ENCODE assay signal across 8 mouse cellular contexts in genomic region chr10:39629746-39630552, GRCm38 (mm10). TPM values are rescaled to one million over a fixed set of nuclear protein-coding genes. Genes with fewer than 3 reads are reported as not detected.
DNase-seq lines count a peak whose midpoint lies in the region; ATAC-seq and TF ChIP-seq lines count a peak whose summit lies in the region.

No protein-coding gene starts in this region.

- H3K27me3 ChIP-seq in kidney, embryonic 14.5 days (ENCODE audit: control insufficient read depth, insufficient read depth, low read length), result no peaks in the 10 kb centered on the region; the same call in 1 of the 2 replicates
- H3K27me3 ChIP-seq in kidney, embryonic 16.5 days (ENCODE audit: insufficient read depth, low read length), result no peaks in the 10 kb centered on the region
- H3K27me3 ChIP-seq in limb, embryonic 14.5 days (ENCODE audit: control insufficient read depth, insufficient read depth, low read length), result no peaks in the 10 kb centered on the region
- no peaks in the 10 kb centered on the region for H3K27me3 ChIP-seq in stomach, embryonic 14.5 days (ENCODE audit: control insufficient read depth, insufficient read depth, low read length)

- peaks cover 50% of the 10 kb centered on the region for H3K4me1 ChIP-seq in kidney, embryonic 14.5 days (ENCODE audit: control insufficient read depth, insufficient read depth, low read length)
- peaks cover 63% of the 10 kb centered on the region for H3K4me1 ChIP-seq in kidney, embryonic 16.5 days (ENCODE audit: insufficient read depth, low read length)
- H3K4me1 ChIP-seq in limb, embryonic 14.5 days (ENCODE audit: control insufficient read depth, insufficient read depth, low read length), result peaks cover 30% of the 10 kb centered on the region
- peaks cover 46% of the 10 kb centered on the region for H3K4me1 ChIP-seq in stomach, embryonic 14.5 days (ENCODE audit: control insufficient read depth, insufficient read depth, low read length)

- H3K4me3 ChIP-seq in kidney, embryonic 14.5 days (ENCODE audit: low read length), result no peak overlapping the region
- no peak overlapping the region for H3K4me3 ChIP-seq in kidney, embryonic 16.5 days (ENCODE audit: low read length)
- H3K4me3 ChIP-seq in limb, embryonic 14.5 days (replicated peaks; ENCODE audit: low read length), result 0 out of 2 replicates have a peak overlapping the region, but pooled peaks have one; percentile 1
- no peak overlapping the region for H3K4me3 ChIP-seq in stomach, embryonic 14.5 days (ENCODE audit: low read depth, low read length)

- no peak for DNase-seq in kidney, adult 8-10 months
- DNase-seq in frontal cortex, postnatal 25 days (ENCODE audit: low spot score in 2 of 2), result peak; percentile 38 to 43
- DNase-seq in limb, embryonic 14.5 days (ENCODE audit: low spot score), result peak; percentile 72
- no peak for DNase-seq in urinary bladder, postnatal 4 days (ENCODE audit: low spot score in 2 of 2)
- no peak for DNase-seq in thymus, postnatal 14 days

- ATAC-seq in kidney, embryonic 14.5 days (ENCODE audit: low FRiP score, low TSS enrichment), result peak; percentile 84
- ATAC-seq in kidney, embryonic 16.5 days (ENCODE audit: low FRiP score, low TSS enrichment), result peak; percentile 83
- ATAC-seq in limb, embryonic 14.5 days (ENCODE audit: low FRiP score, low read depth), result peak; percentile 78
- peak; percentile 83 for ATAC-seq in stomach, embryonic 14.5 days (ENCODE audit: insufficient number of reproducible peaks, insufficient read depth, low FRiP score, low read depth)

- peak overlapping the region; percentile 24; the same call in 1 of the 2 replicates for H3K4me2 ChIP-seq in kidney, embryonic 14.5 days (replicated peaks; ENCODE audit: low read depth, low read length)
- peak overlapping the region; percentile 7; the same call in 1 of the 2 replicates for H3K4me2 ChIP-seq in kidney, embryonic 16.5 days (replicated peaks; ENCODE audit: low read depth, low read length)
- peak overlapping the region; percentile 23 for H3K4me2 ChIP-seq in limb, embryonic 14.5 days (replicated peaks; ENCODE audit: low read depth, low read length, severe bottlenecking)
- peak overlapping the region; percentile 25; the same call in 1 of the 2 replicates for H3K4me2 ChIP-seq in stomach, embryonic 14.5 days (replicated peaks; ENCODE audit: low read depth, low read length)

- peak overlapping the region; percentile 82 for H3K27ac ChIP-seq in kidney, embryonic 14.5 days (ENCODE audit: low read depth, low read length)
- H3K27ac ChIP-seq in kidney, embryonic 16.5 days (ENCODE audit: low read length), result peak overlapping the region; percentile 64
- H3K27ac ChIP-seq in limb, embryonic 14.5 days (replicated peaks; ENCODE audit: low read depth, low read length), result peak overlapping the region; percentile 43
- H3K27ac ChIP-seq in stomach, embryonic 14.5 days (ENCODE audit: low read length), result peak overlapping the region; percentile 92

- no peaks in the 10 kb centered on the region for H3K9me3 ChIP-seq in kidney, embryonic 14.5 days (ENCODE audit: control insufficient read depth, low read length)
- no peaks in the 10 kb centered on the region for H3K9me3 ChIP-seq in kidney, embryonic 16.5 days (ENCODE audit: low read length)
- no peaks in the 10 kb centered on the region for H3K9me3 ChIP-seq in limb, embryonic 14.5 days (ENCODE audit: control insufficient read depth, low read length)
- H3K9me3 ChIP-seq in stomach, embryonic 14.5 days (ENCODE audit: control insufficient read depth, low read depth, low read length), result no peaks in the 10 kb centered on the region

- H3K36me3 ChIP-seq in kidney, embryonic 14.5 days (ENCODE audit: control insufficient read depth, insufficient read depth, low read length), result peaks cover 9% of the 10 kb centered on the region
- H3K36me3 ChIP-seq in kidney, embryonic 16.5 days (ENCODE audit: insufficient read depth, low read length), result peaks cover 6% of the 10 kb centered on the region; the same call in 1 of the 2 replicates
- H3K36me3 ChIP-seq in limb, embryonic 14.5 days (ENCODE audit: control insufficient read depth, insufficient read depth, low read length), result peaks cover 6% of the 10 kb centered on the region; the same call in 1 of the 2 replicates
- H3K36me3 ChIP-seq in stomach, embryonic 14.5 days (ENCODE audit: control insufficient read depth, insufficient read depth, low read length), result peaks cover 18% of the 10 kb centered on the region

- H3K9ac ChIP-seq in kidney, embryonic 14.5 days (ENCODE audit: low read depth, low read length), result no peak overlapping the region
- H3K9ac ChIP-seq in kidney, embryonic 16.5 days (replicated peaks; ENCODE audit: low read length), result no peak overlapping the region
- no peak overlapping the region for H3K9ac ChIP-seq in limb, embryonic 14.5 days (ENCODE audit: low read depth, low read length, severe bottlenecking)
- no peak overlapping the region; the same call in 1 of the 2 replicates for H3K9ac ChIP-seq in stomach, embryonic 14.5 days (replicated peaks; ENCODE audit: low read depth, low read length)

- TF ChIP-seq POLR2A in limb, embryonic 14.5 days (IDR thresholded peaks at IDR 0.05; ENCODE audit: borderline replicate concordance, extremely low read depth, insufficient read depth, insufficient read length), result no peak

- 24% methylated on average over 18 of the region's 18 CpGs for WGBS in kidney, embryonic 14.5 days
- 26% methylated on average over 18 of the region's 18 CpGs for WGBS in kidney, embryonic 16.5 days
- 28% methylated on average over 18 of the region's 18 CpGs for WGBS in limb, embryonic 14.5 days
- 28% methylated on average over 18 of the region's 18 CpGs for WGBS in stomach, embryonic 14.5 days

RNA-seq across cellular contexts. Expression of gene Traf3ip2, which starts 17.2 kb away (rescaled TPM):
- polyA plus RNA-seq in kidney, embryonic 14.5 days (2014; fragmentation: Nextera tagmentation; extraction: Ambion mirVana), result 16.6 and 19.6 TPM in 2 replicates
- 18.4 and 18.9 TPM in 2 replicates for polyA plus RNA-seq in kidney, embryonic 16.5 days (2015; fragmentation: Nextera tagmentation; extraction: Ambion mirVana)
- polyA plus RNA-seq in limb, embryonic 14.5 days (2012; rRNA removed), result 7.5 and 9.0 TPM in 2 replicates
- 13.3 and 13.7 TPM in 2 replicates for polyA plus RNA-seq in limb, embryonic 14.5 days (2014; fragmentation: Nextera tagmentation; extraction: Ambion mirVana)
- 30.2 and 32.6 TPM in 2 replicates for polyA plus RNA-seq in stomach, embryonic 14.5 days (2014; fragmentation: Nextera tagmentation; extraction: Ambion mirVana)

Comparison
In these comparisons a context has a peak if more than half of its experiments do, and no peak if none do; other contexts are left out.
1. DNase-seq: peak in frontal cortex, postnatal 25 days (2 of 2) and limb, embryonic 14.5 days (single experiment); none in kidney, adult 8-10 months (0 of 2), urinary bladder, postnatal 4 days (0 of 2) and thymus, postnatal 14 days (single experiment).
2. Peak in every context shown above with its lines, with median percentiles within 50 percentile points of each other: ATAC-seq, H3K27ac ChIP-seq and H3K4me2 ChIP-seq.